Mouse (Mus musculus) lung, embryonic 16.5 days (tissue): ENCODE data around the gene Fkbp6. TPM values are rescaled to one million over a fixed set of nuclear protein-coding genes. Genes with fewer than 3 reads are reported as not detected.
"Not testable (repeated sequence)": the region's sequence is repeated elsewhere in the genome, so short reads cannot be mapped to it uniquely, and the experiment has no call there.

ENCODE experiments used
- ATAC-seq: fragments of 200-750 bp; cut with Nextera tagmentation; 2 replicates; pipeline ENCODE4 v1.8.0; 2017; ENCODE audit warnings: low read depth, mild to moderate bottlenecking, moderate library complexity
- H3K27ac ChIP-seq: fragments of 300-500 bp; sonication (generic); 2 replicates; pipeline ENCODE4 v1.5.1; 2014; ENCODE audit warnings: mild to moderate bottlenecking, control low read depth, low read length
- H3K27me3 ChIP-seq: fragments of 300-500 bp; sonication (generic); 2 replicates; pipeline ENCODE4 v1.6.1; 2014; ENCODE audit warnings: low read depth, low read length, mixed read lengths; ENCODE audit not compliant: control insufficient read depth, insufficient read depth
- H3K36me3 ChIP-seq: fragments of 300-500 bp; sonication (generic); 2 replicates; pipeline ENCODE4 v1.6.1; 2014; ENCODE audit warnings: low read length; ENCODE audit not compliant: control insufficient read depth, insufficient read depth
- H3K4me1 ChIP-seq: fragments of 300-500 bp; sonication (generic); replicated peaks from 2 replicates; pipeline ENCODE4 v1.6.1; 2014; ENCODE audit warnings: low read length, mixed read lengths; ENCODE audit not compliant: control insufficient read depth, insufficient read depth
- H3K4me2 ChIP-seq: fragments of 300-500 bp; sonication (generic); 2 replicates; pipeline ENCODE4 v1.6.1; 2014; ENCODE audit warnings: low read depth, low read length, control low read depth
- H3K4me3 ChIP-seq: fragments of 300-500 bp; sonication (generic); 2 replicates; pipeline ENCODE4 v1.5.1; 2014; ENCODE audit warnings: mild to moderate bottlenecking, low read length, control low read depth
- H3K9ac ChIP-seq: fragments of 300-500 bp; sonication (generic); 2 replicates; pipeline ENCODE4 v1.6.1; 2014; ENCODE audit warnings: low read length, control low read depth
- H3K9me3 ChIP-seq: fragments of 300-500 bp; sonication (generic); 2 replicates; pipeline ENCODE4 v1.6.1; 2016; ENCODE audit warnings: low read length; ENCODE audit not compliant: control insufficient read depth
- WGBS: fragments of 180-500 bp; shearing (Covaris S2); extraction: QIAGEN DNeasy Blood & Tissue Kit; methylation state at CpG from one replicate; pipeline ENCODE4 v1.1.7; 2014; 5-methylcytosine and 5-hydroxymethylcytosine counted together
- polyA plus RNA-seq: library from polyadenylated mRNA; unstranded; fragments of >200 nt; fragmentation: Nextera tagmentation; extraction: Ambion mirVana; gene quantifications from 2 replicates; pipeline ENCODE4 v1.2.1, GENCODE M21; 2015

Fkbp6 gene
- polyA plus RNA-seq, 1 experiment from 2014 or later = not detected

DNA sequence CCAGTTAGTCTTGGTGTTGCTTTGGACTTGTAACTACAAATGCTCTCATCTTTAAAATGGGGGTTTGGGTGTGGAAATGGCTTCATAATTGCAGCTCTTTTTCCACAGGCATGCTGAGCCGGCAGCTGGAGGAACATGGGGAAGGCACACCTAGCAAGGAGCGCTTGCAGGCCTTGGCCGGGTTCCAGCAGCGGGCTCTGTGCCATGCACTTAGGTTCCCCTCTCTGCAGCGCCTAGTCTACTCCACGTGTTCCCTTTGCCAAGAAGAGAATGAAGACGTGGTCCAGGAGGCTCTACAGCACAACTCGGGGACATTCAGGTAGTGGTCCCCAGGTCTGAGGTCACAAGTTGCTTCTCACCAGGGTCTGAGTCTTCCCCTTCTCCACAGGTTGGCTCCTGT, 25.3 kb upstream of the Fkbp6 start:
- Histone ChIP-seq H3K9me3 (no peaks in the 10 kb centered on the region), H3K9ac (no peak overlapping the region), H3K36me3 (peaks cover 53% of the 10 kb centered on the region), H3K27ac (no peak overlapping the region), H3K4me3 (no peak overlapping the region), H3K27me3 (no peaks in the 10 kb centered on the region), H3K4me1 (peaks cover 7% of the 10 kb centered on the region), H3K4me2 (no peak overlapping the region)
- peak; percentile 62; the same call in 1 of the 2 replicates for ATAC-seq
- 46% methylated on average over 8 of the region's 8 CpGs for WGBS

- 94% methylated on average over 5 of the region's 5 CpGs for WGBS
- ATAC-seq = no peak
- Histone ChIP-seq H3K27ac (no peak overlapping the region), H3K4me3 (no peak overlapping the region), H3K36me3 (peaks cover 44% of the 10 kb centered on the region), H3K4me1 (peaks cover 7% of the 10 kb centered on the region), H3K4me2 (no peak overlapping the region), H3K9ac (no peak overlapping the region), H3K27me3 (no peaks in the 10 kb centered on the region), H3K9me3 (no peaks in the 10 kb centered on the region)
Observed at GRCm38 (mm10) chr5:135373601-135374000, 23.8 kb upstream of the Fkbp6 start.

- peaks cover 30% of the 10 kb centered on the region for H3K36me3 ChIP-seq
- no peak overlapping the region for H3K27ac ChIP-seq
- H3K9me3 ChIP-seq = no peaks in the 10 kb centered on the region
- ATAC-seq = no peak
- H3K27me3 ChIP-seq = no peaks in the 10 kb centered on the region
- WGBS = 91% methylated on average over 13 of the region's 13 CpGs
- peaks cover 7% of the 10 kb centered on the region for H3K4me1 ChIP-seq
- H3K4me3 ChIP-seq = no peak overlapping the region
- no peak overlapping the region for H3K4me2 ChIP-seq
- no peak overlapping the region for H3K9ac ChIP-seq
Observed at GRCm38 (mm10) chr5:135371195-135371594, 21.4 kb upstream of the Fkbp6 start.

GRCm38 (mm10) chr5:135369787-135370654, 20.2 kb upstream of the Fkbp6 start, which contains the start of gene Nsun5:
Gene Nsun5 (plus strand): TSS chr5:135369953.
- Histone ChIP-seq H3K9me3 (no peaks in the 10 kb centered on the region), H3K27me3 (no peaks in the 10 kb centered on the region), H3K4me1 (peaks cover 7% of the 10 kb centered on the region), H3K9ac (peak within 1 kb of the TSS; percentile 94), H3K36me3 (peaks cover 20% of the 10 kb centered on the region), H3K4me2 (peak within 1 kb of the TSS; percentile 91), H3K27ac (peak within 1 kb of the TSS; percentile 89), H3K4me3 (peak within 1 kb of the TSS; percentile 97)
- ATAC-seq = peak; percentile 83
- under 1% methylated on average over 64 of the region's 64 CpGs for WGBS

GRCm38 (mm10) chr5:135369196-135369595, 19.4 kb upstream of the Fkbp6 start:
- 51% methylated on average over 9 of the region's 9 CpGs for WGBS

DNA sequence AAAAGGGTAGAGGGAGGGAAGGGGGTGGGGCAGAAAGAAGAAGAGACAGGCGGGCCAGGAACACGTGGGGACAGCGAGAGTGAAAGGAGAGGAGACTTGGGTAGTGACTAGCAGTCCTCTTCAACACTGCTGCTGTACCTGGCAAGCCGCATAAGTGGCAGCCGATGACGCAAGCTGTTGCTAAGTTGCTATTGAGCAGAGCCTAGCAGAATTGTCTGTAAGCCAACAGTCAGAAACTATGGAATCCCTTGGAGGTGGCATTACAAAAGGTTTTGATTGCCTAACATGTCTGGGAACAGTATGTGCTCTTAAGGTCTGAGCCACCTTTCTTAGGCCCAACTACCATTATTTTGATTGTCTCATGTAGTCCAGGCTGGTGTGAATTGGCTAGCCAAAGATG, 18.5 kb upstream of the Fkbp6 start:
- H3K4me1 ChIP-seq = peaks cover 7% of the 10 kb centered on the region
- no peak overlapping the region for H3K27ac ChIP-seq
- H3K9me3 ChIP-seq = no peaks in the 10 kb centered on the region
- no peak overlapping the region for H3K4me3 ChIP-seq
- no peak for ATAC-seq
- peaks cover 6% of the 10 kb centered on the region for H3K36me3 ChIP-seq
- H3K9ac ChIP-seq = no peak overlapping the region
- no peaks in the 10 kb centered on the region for H3K27me3 ChIP-seq
- H3K4me2 ChIP-seq = no peak overlapping the region
- 70% methylated on average over 6 of the region's 6 CpGs for WGBS

More at GRCm38 (mm10) chr5:135369196-135369595, 19.4 kb upstream of the Fkbp6 start:
- peaks cover 15% of the 10 kb centered on the region for H3K36me3 ChIP-seq
- H3K4me2 ChIP-seq = peak overlapping the region; percentile 54
- not testable (repeated sequence) for H3K4me1 ChIP-seq, ATAC-seq, H3K9me3 ChIP-seq, H3K27me3 ChIP-seq
- peak overlapping the region; percentile 89 for H3K27ac ChIP-seq
- H3K4me3 ChIP-seq = peak overlapping the region; percentile 97
- peak overlapping the region; percentile 94 for H3K9ac ChIP-seq

- 47% methylated on average over 6 of the region's 6 CpGs for WGBS
- no peak overlapping the region for H3K4me3 ChIP-seq
- H3K9ac ChIP-seq = no peak overlapping the region
- H3K27ac ChIP-seq = no peak overlapping the region
- no peaks in the 10 kb centered on the region for H3K9me3 ChIP-seq
- H3K4me2 ChIP-seq = no peak overlapping the region
- peaks cover 7% of the 10 kb centered on the region for H3K4me1 ChIP-seq
- no peak for ATAC-seq
- H3K27me3 ChIP-seq = no peaks in the 10 kb centered on the region
- peaks cover 3% of the 10 kb centered on the region for H3K36me3 ChIP-seq
Observed at GRCm38 (mm10) chr5:135367841-135368240, 18.0 kb upstream of the Fkbp6 start.

DNA sequence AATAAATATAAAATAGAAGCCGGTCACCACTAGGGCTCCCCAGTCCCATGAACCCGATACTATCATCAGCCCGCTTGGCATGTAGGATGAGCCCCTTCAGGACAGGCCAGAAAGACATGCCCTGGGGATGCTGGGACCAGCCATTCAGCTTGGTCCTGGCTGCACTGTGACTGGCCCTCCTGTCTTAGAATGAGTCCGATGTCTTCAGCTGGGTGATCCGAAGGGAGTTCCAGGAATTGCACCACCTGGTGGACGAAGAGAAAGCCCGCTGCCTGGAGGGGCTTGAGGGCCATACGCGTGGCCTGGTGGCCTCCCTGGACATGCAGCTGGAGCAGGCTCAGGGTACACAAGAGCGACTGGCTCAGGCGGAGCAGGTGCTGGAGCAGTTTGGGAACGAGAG, 13.7 kb upstream of the Fkbp6 start:
- H3K4me3 ChIP-seq = no peak overlapping the region
- peak; percentile 31; the same call in 1 of the 2 replicates for ATAC-seq
- no peak overlapping the region for H3K9ac ChIP-seq
- H3K27ac ChIP-seq = no peak overlapping the region
- H3K9me3 ChIP-seq = no peaks in the 10 kb centered on the region
- H3K4me2 ChIP-seq = no peak overlapping the region
- H3K36me3 ChIP-seq = no peaks in the 10 kb centered on the region
- WGBS = 22% methylated on average over 12 of the region's 12 CpGs
- H3K4me1 ChIP-seq = no peaks in the 10 kb centered on the region
- H3K27me3 ChIP-seq = no peaks in the 10 kb centered on the region

DNA sequence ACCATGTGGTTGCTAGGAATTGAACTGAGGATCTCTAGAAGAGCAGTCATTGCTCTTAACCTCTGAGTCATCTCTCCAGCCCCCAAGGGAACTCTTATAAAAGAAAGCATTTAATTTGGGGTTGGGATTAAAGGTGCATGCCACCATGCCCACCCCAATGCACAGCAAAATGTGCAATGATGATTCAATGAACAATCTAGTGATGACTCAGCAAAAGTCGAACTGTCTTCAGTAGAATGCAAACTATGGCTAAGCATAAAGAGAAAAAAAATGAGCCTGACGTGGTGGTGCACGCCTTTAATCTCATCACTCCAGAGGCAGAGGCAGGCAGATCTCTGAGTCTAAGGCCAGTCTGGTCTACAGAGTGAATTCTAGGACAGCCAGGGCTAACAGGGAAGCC, 12.7 kb upstream of the Fkbp6 start:
- Histone ChIP-seq H3K9ac (no peak overlapping the region), H3K36me3 (no peaks in the 10 kb centered on the region), H3K4me1 (no peaks in the 10 kb centered on the region), H3K4me3 (no peak overlapping the region), H3K27ac (no peak overlapping the region), H3K27me3 (no peaks in the 10 kb centered on the region), H3K9me3 (peaks cover 2% of the 10 kb centered on the region; the same call in 1 of the 2 replicates), H3K4me2 (no peak overlapping the region)
- WGBS = 84% methylated on average over 3 of the region's 3 CpGs
- no peak for ATAC-seq
